Comparison of ENCODE assay signal across 18 mouse cellular contexts in genomic region chr2:57112949-57113348, GRCm38 (mm10). TPM values are rescaled to one million over a fixed set of nuclear protein-coding genes. Genes with fewer than 3 reads are reported as not detected.
DNase-seq lines count a peak whose midpoint lies in the region; ATAC-seq lines count a peak whose summit lies in the region.
"Had no signal": no experiment of that assay in that cellular context is flagged by ENCODE, and none has a peak within 500 bp of the region (broad histone marks: within the 10 kb centered on the region; RNA-seq: fewer than 3 reads in every experiment).

No protein-coding gene starts in this region.

- H3K9ac ChIP-seq in embryonic facial prominence, embryonic 14.5 days (ENCODE audit: low read depth, low read length): no peak overlapping the region
- no peak overlapping the region for H3K9ac ChIP-seq in midbrain, embryonic 12.5 days (replicated peaks)
- H3K9ac ChIP-seq: limb, embryonic 15.5 days had no signal

- no peak overlapping the region for H3K27ac ChIP-seq in heart, embryonic 10.5 days
- no peak overlapping the region for H3K27ac ChIP-seq in embryonic facial prominence, embryonic 14.5 days (replicated peaks; ENCODE audit: low read depth, low read length)
- H3K27ac ChIP-seq in hindbrain, embryonic 10.5 days: no peak overlapping the region
- H3K27ac ChIP-seq in midbrain, embryonic 12.5 days (replicated peaks): no peak overlapping the region
- H3K27ac ChIP-seq: heart, adult 2 months; left cerebral cortex, adult 2 months; limb, embryonic 15.5 days; macrophage had no signal

- peaks cover 60% of the 10 kb centered on the region for H3K27me3 ChIP-seq in heart, embryonic 10.5 days (ENCODE audit: insufficient read depth, poor library complexity, severe bottlenecking)
- peaks cover 60% of the 10 kb centered on the region for H3K27me3 ChIP-seq in embryonic facial prominence, embryonic 14.5 days (replicated peaks; ENCODE audit: control insufficient read depth, insufficient read depth, low read length)
- H3K27me3 ChIP-seq in hindbrain, embryonic 10.5 days (ENCODE audit: insufficient read depth, poor library complexity, severe bottlenecking): peaks cover 75% of the 10 kb centered on the region
- peaks cover 91% of the 10 kb centered on the region for H3K27me3 ChIP-seq in midbrain, embryonic 12.5 days

- WGBS in heart, embryonic 10.5 days: 16% methylated on average over 6 of the region's 6 CpGs
- WGBS in embryonic facial prominence, embryonic 14.5 days: 34% methylated on average over 6 of the region's 6 CpGs
- WGBS in hindbrain, embryonic 10.5 days: 9% methylated on average over 6 of the region's 6 CpGs
- 10% methylated on average over 6 of the region's 6 CpGs for WGBS in midbrain, embryonic 12.5 days

- H3K4me2 ChIP-seq in embryonic facial prominence, embryonic 14.5 days (ENCODE audit: low read depth, low read length): no peak overlapping the region
- peak overlapping the region; percentile 96; the same call in 1 of the 2 replicates for H3K4me2 ChIP-seq in midbrain, embryonic 12.5 days (replicated peaks)

- no peak for ATAC-seq in embryonic facial prominence, embryonic 14.5 days (ENCODE audit: low read depth)
- no peak for ATAC-seq in midbrain, embryonic 12.5 days (ENCODE audit: low FRiP score, low read depth)
- ATAC-seq: activated CD4-positive, CD25-positive, alpha-beta regulatory T cell, adult 4 months had no signal

- H3K36me3 ChIP-seq in heart, embryonic 10.5 days: no peaks in the 10 kb centered on the region
- no peaks in the 10 kb centered on the region for H3K36me3 ChIP-seq in embryonic facial prominence, embryonic 14.5 days (ENCODE audit: control insufficient read depth, insufficient read depth, low read length)
- H3K36me3 ChIP-seq in hindbrain, embryonic 10.5 days: no peaks in the 10 kb centered on the region
- H3K36me3 ChIP-seq in midbrain, embryonic 12.5 days: no peaks in the 10 kb centered on the region

- DNase-seq in heart, embryonic 10.5 days (ENCODE audit: low spot score): peak; percentile 63
- no peak for DNase-seq in heart, postnatal 25 days (ENCODE audit: low spot score)
- DNase-seq in embryonic facial prominence, embryonic 14.5 days (ENCODE audit: low spot score): no peak
- no peak for DNase-seq in hindbrain, embryonic 10.5 days (ENCODE audit: low spot score)
- no peak for DNase-seq in right cerebral cortex, postnatal 36 days (ENCODE audit: low spot score in 2 of 2)
- DNase-seq in cerebellum, postnatal 25 days: no peak
- DNase-seq in cerebellum, postnatal 36 days: no peak
- DNase-seq: adrenal gland, postnatal 25 days; gastrocnemius, postnatal 10 days; heart, adult 2 months; kidney, adult 9 months; lung, adult 2 months; right cerebral cortex, postnatal 25 days had no signal

- intact Hi-C loops in heart, postnatal 25 days (cut with DNase I): loop anchor here (2.0 to 5.0 kb wide), 2 partner anchors 14 to 244 kb away; no protein-coding TSS in a partner anchor

- peaks cover 17% of the 10 kb centered on the region for H3K4me1 ChIP-seq in heart, embryonic 10.5 days
- H3K4me1 ChIP-seq in embryonic facial prominence, embryonic 14.5 days (ENCODE audit: control insufficient read depth, insufficient read depth, low read length): 0 out of 2 replicates have a peak, but pooled peaks cover 5% of the 10 kb centered on the region
- peaks cover 76% of the 10 kb centered on the region for H3K4me1 ChIP-seq in hindbrain, embryonic 10.5 days (replicated peaks)
- H3K4me1 ChIP-seq in midbrain, embryonic 12.5 days: peaks cover 57% of the 10 kb centered on the region

- H3K4me3 ChIP-seq in heart, embryonic 10.5 days: no peak overlapping the region
- 0 out of 2 replicates have a peak overlapping the region, but pooled peaks have one; percentile 13 for H3K4me3 ChIP-seq in embryonic facial prominence, embryonic 14.5 days (ENCODE audit: low read depth, low read length)
- H3K4me3 ChIP-seq in hindbrain, embryonic 10.5 days: peak overlapping the region; percentile 25; the same call in 1 of the 2 replicates
- H3K4me3 ChIP-seq in midbrain, embryonic 12.5 days: peak overlapping the region; percentile 80
- H3K4me3 ChIP-seq: heart, adult 2 months had no signal

- H3K9me3 ChIP-seq in heart, embryonic 10.5 days: no peaks in the 10 kb centered on the region
- no peaks in the 10 kb centered on the region for H3K9me3 ChIP-seq in embryonic facial prominence, embryonic 14.5 days (ENCODE audit: control insufficient read depth, low read length)
- H3K9me3 ChIP-seq in hindbrain, embryonic 10.5 days: no peaks in the 10 kb centered on the region; the same call in 1 of the 2 replicates
- no peaks in the 10 kb centered on the region for H3K9me3 ChIP-seq in midbrain, embryonic 12.5 days
- H3K9me3 ChIP-seq: limb, embryonic 15.5 days had no signal

RNA-seq across cellular contexts. Expression of gene Nr4a2, which starts 10.9 kb away (rescaled TPM):
- polyA plus RNA-seq in heart, embryonic 10.5 days (2016; fragmentation: Nextera tagmentation; extraction: Ambion mirVana): 2.3 and 3.4 TPM in 2 replicates
- total RNA-seq in heart, postnatal 25 days (2021): 1 to 10 TPM; 1.3 to 1.8 TPM
- polyA plus RNA-seq in embryonic facial prominence, embryonic 14.5 days (2014; fragmentation: Nextera tagmentation; extraction: Ambion mirVana): 6.0 and 6.4 TPM in 2 replicates
- 6.0 and 9.6 TPM in 2 replicates for polyA plus RNA-seq in hindbrain, embryonic 10.5 days (2016; fragmentation: Nextera tagmentation; extraction: Ambion mirVana)
- 31.4 and 35.2 TPM in 2 replicates for polyA plus RNA-seq in midbrain, embryonic 12.5 days (2016; fragmentation: Nextera tagmentation; extraction: Ambion mirVana)
